ENCODE assay signal across 8 mouse cellular contexts in the genomic region with DNA sequence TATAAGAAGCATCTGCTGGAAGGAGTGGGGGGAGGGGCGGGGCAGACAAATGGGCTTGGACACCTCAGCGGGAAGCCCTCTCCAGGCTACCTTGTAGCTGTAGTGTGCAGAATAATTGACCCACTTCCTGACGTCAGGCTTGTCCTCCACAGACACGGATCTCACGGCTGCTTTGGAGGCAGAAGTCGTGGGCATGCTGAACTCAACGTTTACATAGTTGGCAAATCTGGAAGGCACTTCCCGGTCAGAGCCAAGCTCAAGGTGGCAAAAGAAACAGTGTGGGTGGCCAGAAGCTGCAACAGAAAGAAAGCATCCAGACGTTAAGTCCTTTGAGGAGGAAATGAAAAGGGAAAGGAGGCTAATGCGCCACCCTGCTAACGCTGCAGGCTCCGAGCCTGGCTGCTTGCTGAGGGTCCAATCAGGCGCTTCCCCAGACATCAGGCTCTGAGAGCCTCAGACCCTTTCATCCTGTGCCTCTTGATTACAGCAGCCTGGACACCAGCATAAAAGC. TPM values are rescaled to one million over a fixed set of nuclear protein-coding genes. Genes with fewer than 3 reads are reported as not detected.
DNase-seq lines count a peak whose midpoint lies in the region; ATAC-seq and TF ChIP-seq lines count a peak whose summit lies in the region.

No protein-coding gene starts in this region.

- H3K4me2 ChIP-seq in forebrain, embryonic 11.5 days (ENCODE audit: low read depth, low read length, severe bottlenecking): peak overlapping the region; percentile 49
- peak overlapping the region; percentile 49 for H3K4me2 ChIP-seq in hindbrain, postnatal 0 days (ENCODE audit: low read depth, low read length)
- H3K4me2 ChIP-seq in limb, embryonic 15.5 days: peak overlapping the region; percentile 39

- H3K9me3 ChIP-seq in forebrain, embryonic 11.5 days (ENCODE audit: control insufficient read depth, low read length): no peaks in the 10 kb centered on the region
- H3K9me3 ChIP-seq in hindbrain, postnatal 0 days (ENCODE audit: low read length): no peaks in the 10 kb centered on the region
- no peaks in the 10 kb centered on the region for H3K9me3 ChIP-seq in limb, embryonic 15.5 days

- no peak overlapping the region for H3K4me3 ChIP-seq in forebrain, embryonic 11.5 days (ENCODE audit: low read depth, low read length)
- peak overlapping the region; percentile 10; the same call in 1 of the 2 replicates for H3K4me3 ChIP-seq in hindbrain, postnatal 0 days (ENCODE audit: low read length)
- peak overlapping the region; percentile 17; the same call in 1 of the 2 replicates for H3K4me3 ChIP-seq in limb, embryonic 15.5 days

- peak overlapping the region; percentile 61 for H3K27ac ChIP-seq in forebrain, embryonic 11.5 days (ENCODE audit: low read depth, low read length)
- peak overlapping the region; percentile 32; the same call in 1 of the 2 replicates for H3K27ac ChIP-seq in hindbrain, postnatal 0 days
- H3K27ac ChIP-seq in limb, embryonic 15.5 days: no peak overlapping the region

- H3K36me3 ChIP-seq in forebrain, embryonic 11.5 days (ENCODE audit: control insufficient read depth, insufficient read depth, low read length): no peaks in the 10 kb centered on the region
- no peaks in the 10 kb centered on the region for H3K36me3 ChIP-seq in hindbrain, postnatal 0 days (ENCODE audit: insufficient read depth, low read length)
- no peaks in the 10 kb centered on the region for H3K36me3 ChIP-seq in limb, embryonic 15.5 days

- no peaks in the 10 kb centered on the region for H3K27me3 ChIP-seq in forebrain, embryonic 11.5 days (ENCODE audit: control insufficient read depth, insufficient read depth, low read length)
- no peaks in the 10 kb centered on the region for H3K27me3 ChIP-seq in hindbrain, postnatal 0 days (ENCODE audit: insufficient read depth, low read length)
- H3K27me3 ChIP-seq in limb, embryonic 15.5 days: no peaks in the 10 kb centered on the region

- TF ChIP-seq CTCF in hindbrain, postnatal 0 days (IDR thresholded peaks at IDR 0.05; ENCODE audit: low read depth): no peak

- peak; percentile 83 for ATAC-seq in forebrain, embryonic 11.5 days (replicated peaks; ENCODE audit: low FRiP score)
- peak; percentile 76 for ATAC-seq in hindbrain, postnatal 0 days
- no peak for ATAC-seq in limb, embryonic 15.5 days (ENCODE audit: insufficient number of reproducible peaks, low FRiP score, low TSS enrichment, low read depth)

- peak; percentile 78 for DNase-seq in Muller cell, postnatal 12 days (ENCODE audit: inconsistent ontology term)
- DNase-seq in brain, adult 2 months (ENCODE audit: low read depth, low spot score): peak; percentile 70
- DNase-seq in forebrain, embryonic 11.5 days (ENCODE audit: low spot score): peak; percentile 72
- DNase-seq in hindbrain, postnatal 0 days (ENCODE audit: low spot score): peak; percentile 56
- peak; percentile 95 for DNase-seq in retina, embryonic 14.5 days (ENCODE audit: low spot score)
- DNase-seq in spleen, postnatal 14 days (ENCODE audit: low spot score in 2 of 2): no peak
- no peak for DNase-seq in thymus, postnatal 14 days

- peak overlapping the region; percentile 9; the same call in 1 of the 2 replicates for H3K9ac ChIP-seq in forebrain, embryonic 11.5 days (ENCODE audit: low read length)
- peak overlapping the region; percentile 10; the same call in 1 of the 2 replicates for H3K9ac ChIP-seq in hindbrain, postnatal 0 days (replicated peaks; ENCODE audit: low read length)
- no peak overlapping the region for H3K9ac ChIP-seq in limb, embryonic 15.5 days

- peaks cover 5% of the 10 kb centered on the region; the same call in 1 of the 2 replicates for H3K4me1 ChIP-seq in forebrain, embryonic 11.5 days (replicated peaks; ENCODE audit: control insufficient read depth, insufficient read depth, low read length)
- H3K4me1 ChIP-seq in hindbrain, postnatal 0 days (ENCODE audit: insufficient read depth, low read length): peaks cover 8% of the 10 kb centered on the region
- peaks cover 14% of the 10 kb centered on the region for H3K4me1 ChIP-seq in limb, embryonic 15.5 days

- 6% methylated on average over 13 of the region's 13 CpGs for WGBS in forebrain, embryonic 11.5 days
- WGBS in hindbrain, postnatal 0 days: 8% methylated on average over 13 of the region's 13 CpGs
- 21% methylated on average over 13 of the region's 13 CpGs for WGBS in limb, embryonic 15.5 days

RNA-seq across cellular contexts. Expression of a gene that starts 51.4 kb away (rescaled TPM):
- 45.5 and 47.9 TPM in 2 replicates for polyA plus RNA-seq in forebrain, embryonic 11.5 days (2014; fragmentation: Nextera tagmentation; extraction: Ambion mirVana)
- total RNA-seq in hindbrain, postnatal 0 days (2014; rRNA removed): 25.0 and 25.6 TPM in 2 replicates
- 35.2 and 35.9 TPM in 2 replicates for polyA plus RNA-seq in hindbrain, postnatal 0 days (2015; fragmentation: Nextera tagmentation; extraction: Ambion mirVana)
- polyA plus RNA-seq in limb, embryonic 15.5 days (2015; fragmentation: Nextera tagmentation; extraction: Ambion mirVana): 30.2 and 37.6 TPM in 2 replicates

Comparison
In these comparisons a context has a peak if more than half of its experiments do, and no peak if none do; other contexts are left out.
1. DNase-seq: peak in Muller cell, postnatal 12 days (single experiment), brain, adult 2 months (single experiment), forebrain, embryonic 11.5 days (single experiment), hindbrain, postnatal 0 days (single experiment) and retina, embryonic 14.5 days (single experiment); none in spleen, postnatal 14 days (0 of 2) and thymus, postnatal 14 days (single experiment).
2. Peak in every context shown above with its lines, with median percentiles within 50 percentile points of each other: H3K4me2 ChIP-seq.